Mouse (Mus musculus) neutrophil, adult 5-6 weeks (primary cell): ENCODE results near the gene Il27. TPM values are rescaled to one million over a fixed set of nuclear protein-coding genes. Genes with fewer than 3 reads are reported as not detected.
A peak's percentile ranks its signal among the peaks of the same experiment; 100 is the strongest.

Experiments used
- ATAC-seq: fragments of 151-379, 151-347 bp; 2 replicates; pipeline ENCODE4 v1.8.0; 2017; ENCODE audit warnings: mild to moderate bottlenecking, moderate TSS enrichment; ENCODE audit not compliant: insufficient number of reproducible peaks, poor library complexity, low FRiP score, severe bottlenecking; ENCODE audit errors: extremely low read depth
- total RNA-seq: library from RNA; stranded (forward); fragments of 200-1000 nt; gene quantifications from 2 replicates; pipeline ENCODE4 v1.2.3, GENCODE M21; 2017

Il27 gene
- total RNA-seq, 1 experiment from 2014 or later: 1.4 TPM

DNA sequence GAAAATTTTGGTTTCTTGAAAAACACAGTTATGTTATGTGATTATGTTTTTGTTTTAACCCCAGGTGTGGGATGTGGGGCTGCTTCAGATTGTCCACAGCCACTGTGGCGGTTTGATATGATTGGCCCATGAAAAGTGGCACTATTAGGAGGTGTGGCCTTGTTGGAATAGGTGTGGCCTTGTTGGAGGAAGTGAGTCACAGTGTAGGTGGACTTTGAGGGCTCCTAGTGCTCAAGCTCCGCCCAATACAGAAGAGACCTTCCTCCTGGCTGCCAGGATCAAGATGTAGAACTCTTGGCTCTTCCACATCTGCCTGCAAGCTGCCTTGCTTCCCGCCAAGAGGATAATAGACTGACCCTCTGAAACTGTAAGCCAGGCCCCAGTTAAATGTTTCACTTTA lies 18.0 kb upstream of the Il27 start:
- no peak for ATAC-seq

GRCm38 (mm10) chr7:126607796-126608195 lies 13.1 kb upstream of the Il27 start:
- ATAC-seq: no peak

GRCm38 (mm10) chr7:126607064-126607463 lies 12.3 kb upstream of the Il27 start:
- no peak for ATAC-seq

- no peak for ATAC-seq
Measured at GRCm38 (mm10) chr7:126606611-126607010, 11.9 kb upstream of the Il27 start.

- no peak for ATAC-seq
Measured at GRCm38 (mm10) chr7:126602650-126603049, 7.9 kb upstream of the Il27 start.

DNA sequence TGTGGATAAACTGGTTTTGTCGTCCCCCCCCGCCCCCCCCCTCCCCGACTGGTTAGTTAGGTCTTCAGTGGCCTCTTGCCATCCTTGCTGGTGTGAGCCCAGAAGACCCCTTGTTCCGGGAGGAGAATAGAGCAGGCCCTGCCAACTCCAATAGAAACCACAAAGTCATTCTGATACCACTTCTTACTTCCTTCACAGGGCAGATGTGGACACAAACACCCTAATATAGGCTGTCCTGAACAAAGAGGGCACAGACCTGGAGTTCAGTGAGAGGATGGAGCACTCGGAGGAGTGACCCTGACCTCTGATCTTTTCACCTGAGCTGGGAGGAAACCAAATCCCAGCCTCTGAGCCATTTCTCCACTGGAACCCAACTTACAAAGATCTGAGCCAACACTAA lies 7.2 kb upstream of the Il27 start:
- ATAC-seq: no peak

DNA sequence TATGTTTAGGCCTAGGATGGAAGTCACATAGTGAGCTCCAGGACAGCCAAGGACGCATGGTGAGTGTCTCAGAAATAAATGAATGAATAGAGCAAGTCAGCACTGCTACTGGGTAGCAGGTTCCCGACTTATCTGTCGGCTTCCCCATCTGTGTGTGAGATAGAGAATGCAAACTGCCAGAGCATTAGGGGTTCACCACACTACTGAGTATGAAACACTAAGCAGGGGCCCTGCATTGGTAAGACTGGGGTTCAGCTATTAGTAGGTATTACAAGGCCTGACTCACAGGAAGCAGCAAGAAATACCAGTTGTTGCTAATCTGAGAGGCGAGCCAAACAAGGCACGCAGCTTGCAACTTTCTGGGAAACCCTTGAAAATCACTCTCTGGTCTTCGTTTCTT lies 4.2 kb upstream of the Il27 start:
- ATAC-seq: no peak

GRCm38 (mm10) chr7:126596414-126596813 lies 1.7 kb upstream of the Il27 start:
- ATAC-seq: no peak

DNA sequence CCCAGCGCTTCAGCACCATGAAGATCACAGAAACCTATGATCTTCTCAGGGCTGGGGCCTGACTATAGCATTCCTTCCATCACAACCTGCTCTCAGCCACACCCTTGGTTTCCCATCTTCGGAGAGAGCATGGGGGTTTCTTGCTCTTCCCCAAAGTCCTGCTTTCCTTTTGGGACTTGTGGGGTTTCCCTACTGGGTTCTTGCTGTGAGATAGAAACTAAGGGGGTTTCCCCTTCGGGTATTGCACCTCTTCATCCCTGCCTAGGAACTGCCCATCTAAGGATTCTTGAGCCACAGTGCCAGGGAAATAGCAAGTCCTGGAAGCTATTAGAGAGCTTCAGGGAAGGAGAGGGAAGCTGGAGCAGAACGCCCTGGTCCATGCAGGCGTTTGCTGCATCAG lies 1.1 kb upstream of the Il27 start:
- ATAC-seq: no peak

- no peak for ATAC-seq
Measured at GRCm38 (mm10) chr7:126587779-126588178, 7.0 kb downstream of the Il27 start.

GRCm38 (mm10) chr7:126586839-126587238 lies 7.9 kb downstream of the Il27 start:
- no peak for ATAC-seq

DNA sequence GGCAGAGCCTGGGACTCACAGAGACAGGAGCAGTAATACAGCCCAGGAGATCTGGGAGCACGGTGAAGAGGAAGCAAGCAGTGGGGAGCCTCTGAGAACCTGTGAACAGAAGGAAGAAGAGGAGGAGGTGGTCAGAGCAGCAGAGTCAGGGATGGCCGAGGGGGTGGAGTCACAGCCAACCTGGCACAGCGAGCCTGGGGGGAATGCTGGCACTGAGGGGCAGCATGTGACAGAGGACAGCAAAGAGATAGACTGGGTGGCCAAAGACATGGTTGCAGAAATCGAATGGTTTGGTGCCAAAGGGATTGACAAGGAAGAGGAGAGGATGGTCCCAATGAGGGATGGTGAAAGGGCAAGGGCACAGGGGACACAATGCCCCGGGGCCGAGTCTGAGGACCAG lies 9.0 kb downstream of the Il27 start, which contains the start of gene Cln3:
Gene Cln3, minus strand, starts transcription at position 101 of the 400 bp plus-strand sequence.
- ATAC-seq: no peak

GRCm38 (mm10) chr7:126584506-126584977 lies 10.2 kb downstream of the Il27 start, which contains the start of gene Apobr:
Apobr (plus strand) TSS chr7:126584942.
- ATAC-seq: peak; percentile 82

DNA sequence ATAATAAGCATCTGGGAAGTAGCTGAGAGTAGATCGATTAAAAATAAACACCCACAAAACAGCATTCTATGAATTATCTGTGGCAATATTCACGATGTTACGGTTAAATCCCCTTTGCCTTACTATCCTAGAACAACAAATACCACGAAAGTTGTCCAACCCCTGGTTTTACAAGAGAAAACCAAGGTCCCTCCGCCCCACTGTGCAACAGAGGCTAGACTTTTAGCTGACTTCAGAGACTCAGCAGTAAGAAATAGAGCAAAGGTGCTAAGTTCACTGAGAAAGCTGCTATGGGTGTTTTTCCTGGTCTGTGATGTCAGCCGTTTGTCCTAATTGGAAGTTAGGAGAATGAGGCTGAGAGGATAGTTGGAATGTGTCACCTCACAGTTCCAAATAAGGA lies 11.0 kb downstream of the Il27 start:
- no peak for ATAC-seq

- peak; percentile 31; the same call in 1 of the 2 replicates for ATAC-seq
Measured at GRCm38 (mm10) chr7:126583251-126583709, 11.5 kb downstream of the Il27 start.

DNA sequence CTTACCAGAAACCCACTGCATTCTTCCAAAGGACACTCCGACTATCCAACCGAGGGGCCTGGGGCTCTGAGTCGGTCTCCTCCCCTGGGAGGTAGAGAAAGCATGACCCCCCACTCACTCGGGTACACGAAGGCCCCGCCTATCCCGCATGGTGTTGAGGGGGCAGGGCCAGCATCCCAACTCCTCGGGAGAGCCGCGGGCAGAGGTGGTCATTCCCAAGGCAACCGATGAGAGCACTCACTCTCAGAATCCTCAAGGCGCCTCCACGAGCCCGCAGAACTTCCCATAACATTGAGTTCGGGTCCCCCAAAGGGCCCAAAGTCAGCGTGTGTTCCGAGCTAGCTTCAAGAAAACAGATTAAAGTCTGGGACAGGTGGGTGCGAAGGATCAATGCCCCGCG lies 12.0 kb downstream of the Il27 start:
- no peak for ATAC-seq

- no peak for ATAC-seq
Measured at GRCm38 (mm10) chr7:126581661-126582060, 13.1 kb downstream of the Il27 start.

- ATAC-seq: no peak
Measured at GRCm38 (mm10) chr7:126579172-126579571, 15.6 kb downstream of the Il27 start.

DNA sequence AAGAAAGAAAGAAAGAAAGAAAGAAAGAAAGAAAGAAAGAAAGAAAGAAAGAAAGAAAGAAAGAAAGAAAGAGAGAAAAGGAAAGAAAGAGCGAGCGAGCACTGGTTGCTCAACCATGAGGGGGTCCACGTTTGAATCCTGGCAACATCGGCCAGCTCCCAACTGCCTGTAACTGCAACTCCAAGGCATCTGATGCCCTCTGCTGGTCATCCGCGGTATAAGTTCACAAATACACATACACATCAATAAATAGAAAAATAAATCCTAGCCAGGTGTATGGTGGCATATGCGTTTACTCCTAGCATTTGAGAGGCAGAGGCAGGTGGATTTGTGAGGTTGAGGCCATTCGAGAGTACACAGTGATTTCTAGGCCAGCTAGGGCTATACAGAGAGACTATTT lies 17.8 kb downstream of the Il27 start:
- peak; percentile 44; the same call in 1 of the 2 replicates for ATAC-seq

DNA sequence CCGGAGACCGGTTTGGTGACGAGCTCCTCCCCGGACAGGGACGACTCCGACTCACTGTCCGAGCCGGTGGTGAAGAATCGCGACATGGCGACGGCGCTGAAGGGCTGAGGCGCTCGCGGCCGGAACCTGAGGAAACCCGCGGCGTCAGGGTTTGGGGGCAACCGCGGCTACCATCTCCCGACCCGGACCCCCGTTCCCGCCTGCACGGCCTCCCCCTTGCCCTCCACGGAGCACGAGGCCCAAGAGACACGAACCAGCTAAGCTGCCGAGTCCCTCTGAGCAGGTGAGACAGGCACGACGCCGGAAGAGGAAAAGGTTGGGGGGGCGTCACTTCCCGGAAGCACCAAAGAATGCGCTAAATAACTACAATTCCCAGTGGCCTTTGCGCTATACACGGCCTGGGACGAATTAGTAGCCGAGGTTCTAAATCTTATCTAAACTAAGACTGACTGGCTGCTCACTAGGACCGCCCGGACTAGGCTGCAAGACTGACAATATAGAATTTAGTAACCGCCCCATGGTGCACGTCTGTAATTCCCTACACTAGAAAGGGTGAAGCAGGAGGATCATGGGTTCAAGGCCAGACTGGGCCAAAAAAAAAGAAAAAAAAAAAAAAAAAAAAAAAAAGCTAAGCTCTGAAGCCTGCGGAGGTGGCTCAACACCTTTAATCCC lies 28.5 kb downstream of the Il27 start, which contains the start of gene Eif3c:
Gene Eif3c, minus strand, starts transcription at position 318 of the 672 bp plus-strand sequence.
- ATAC-seq: peak; percentile 96

GRCm38 (mm10) chr7:126565693-126566092 lies 29.0 kb downstream of the Il27 start:
- no peak for ATAC-seq
